Mouse (Mus musculus) telencephalon, adult 2 months (tissue): ENCODE results near the gene Anks6.

Experiments
- DNase-seq: peaks from one replicate; pipeline ENCODE4 v3.0.0-alpha.2; 2011; ENCODE audit warnings: low read depth, low spot score

The Anks6 gene

DNA sequence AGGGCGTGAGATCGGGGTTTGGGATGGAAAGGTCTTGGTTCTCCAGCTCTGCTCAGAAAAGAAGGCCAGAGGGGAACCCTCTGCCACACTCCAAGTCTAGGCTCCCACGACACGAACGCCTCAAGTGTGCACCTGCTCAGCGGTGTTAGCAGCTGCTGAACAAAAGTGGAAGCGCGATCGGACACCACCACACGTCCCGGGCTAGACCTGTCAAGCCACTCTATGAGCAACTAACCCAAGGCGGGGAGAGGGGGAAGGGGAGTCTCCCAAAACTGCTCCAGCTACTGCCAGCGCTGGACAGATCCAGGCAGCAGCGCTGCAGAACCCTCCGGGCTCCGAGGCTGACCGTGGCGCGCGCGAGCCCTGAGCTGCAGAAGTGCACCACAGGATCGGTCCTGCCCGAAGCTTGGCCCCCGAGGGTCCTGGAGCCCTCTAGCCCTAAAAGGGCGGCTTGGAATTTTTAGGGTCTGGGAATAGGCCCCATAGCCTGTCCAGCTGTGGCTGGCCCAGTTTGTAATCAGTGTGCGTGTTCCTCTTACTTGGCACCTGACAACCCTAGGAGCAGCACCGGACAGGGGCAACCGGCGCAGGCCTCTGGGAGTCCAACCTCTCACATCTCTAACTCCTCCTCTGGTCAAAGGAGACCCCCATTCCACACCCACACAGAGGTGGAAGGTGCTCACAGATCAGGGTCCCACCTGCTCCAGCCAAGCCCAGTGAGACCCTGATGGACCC, 66.8 kb downstream of the Anks6 start:
- DNase-seq: no peak

DNA sequence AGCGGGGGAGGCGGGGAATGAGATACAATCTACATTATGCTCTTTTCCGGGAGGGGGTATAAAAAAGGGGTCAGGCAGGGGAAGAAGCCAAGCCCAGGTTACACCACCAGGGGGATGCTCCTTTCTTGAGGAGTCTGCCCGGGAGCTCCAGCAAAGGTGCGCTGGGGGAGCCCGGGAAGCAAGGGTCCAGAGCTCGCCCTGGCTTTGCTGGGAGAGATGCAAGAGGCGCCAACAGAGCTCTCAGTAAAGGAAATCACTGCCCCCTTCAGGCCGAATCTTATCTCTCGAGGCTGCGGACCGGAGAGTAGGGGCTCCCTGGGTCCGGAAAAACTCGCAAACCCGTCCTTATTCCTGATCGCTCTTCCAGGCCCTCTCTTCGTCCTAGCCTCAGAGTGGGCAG, 67.4 kb downstream of the Anks6 start:
- DNase-seq: no peak

DNA sequence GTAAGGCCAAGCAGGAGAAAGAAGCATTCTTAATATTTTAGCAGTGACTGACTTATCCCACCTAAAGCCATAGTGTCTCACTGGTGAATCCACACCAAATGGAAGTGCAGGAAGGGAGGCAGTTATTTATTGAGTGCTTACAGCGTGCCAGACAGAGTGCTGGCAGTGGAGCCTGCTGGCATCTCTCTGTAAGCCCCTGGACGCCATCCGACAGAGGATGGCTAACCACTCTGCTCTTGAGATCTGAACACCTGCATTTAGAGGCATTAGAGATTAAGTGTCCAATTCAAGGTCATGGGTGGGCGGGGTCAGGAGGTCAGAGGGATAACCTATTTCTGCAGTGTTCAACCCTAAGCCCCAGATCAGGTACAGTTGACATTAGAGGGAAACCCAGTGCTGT, 68.4 kb downstream of the Anks6 start:
- DNase-seq: no peak

DNA sequence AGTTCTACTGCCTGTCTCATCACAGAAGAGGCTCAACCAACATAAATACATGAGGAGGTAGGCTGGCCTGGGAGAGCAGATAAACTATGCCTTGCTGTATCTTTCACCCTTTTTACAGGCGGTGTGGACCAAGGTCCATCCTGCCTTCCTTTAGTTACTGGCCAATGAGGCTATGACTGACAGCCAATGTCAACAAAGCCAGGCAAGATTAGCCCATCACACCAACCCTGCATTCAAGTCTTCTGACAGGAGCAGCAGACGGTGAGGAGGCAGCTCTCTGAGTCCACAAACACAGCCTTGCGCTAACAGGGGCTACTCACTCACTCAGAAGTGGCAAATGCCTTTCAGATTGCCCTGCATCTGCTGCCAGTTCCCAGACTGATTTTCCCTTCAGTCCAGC, 69.0 kb downstream of the Anks6 start:
- DNase-seq: no peak

DNA sequence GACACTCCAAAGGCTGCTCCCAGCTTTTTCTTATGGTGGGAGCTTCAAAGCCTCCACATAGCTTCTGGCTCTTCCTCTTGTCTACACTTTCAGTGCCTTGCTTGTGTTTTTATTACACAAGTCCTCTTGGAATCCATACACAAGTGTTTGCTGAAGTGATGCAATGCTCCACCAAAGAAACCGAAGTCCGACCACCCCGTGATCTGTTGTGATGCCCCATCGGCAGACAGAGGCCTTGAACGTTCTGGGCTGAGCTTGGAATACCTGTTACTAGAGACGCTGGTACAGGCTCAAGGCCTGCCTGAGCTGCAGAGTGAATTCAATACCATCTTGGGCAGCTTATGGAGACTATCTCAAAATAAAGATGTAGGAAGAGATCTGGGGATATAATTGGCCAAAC, 69.4 kb downstream of the Anks6 start:
- DNase-seq: no peak

DNA sequence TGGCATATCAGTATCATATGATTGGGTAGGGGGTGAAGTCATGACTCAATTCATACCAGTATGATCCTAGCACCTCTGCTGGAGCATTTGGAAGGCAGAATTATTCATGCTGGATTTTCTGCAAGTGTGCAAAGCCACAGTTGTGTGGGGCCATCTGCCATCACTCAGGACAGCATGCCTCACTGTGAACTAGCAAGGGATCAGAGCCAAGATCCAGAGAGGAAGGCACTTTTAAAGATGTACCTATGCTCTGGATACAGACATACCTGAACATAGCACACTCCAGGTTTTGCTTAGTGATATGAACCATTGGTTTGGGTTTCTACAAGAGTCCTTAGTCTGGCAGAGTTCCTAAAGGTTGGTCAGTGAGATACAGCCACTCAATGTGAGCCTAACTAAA, 71.2 kb downstream of the Anks6 start:
- DNase-seq: no peak

DNA sequence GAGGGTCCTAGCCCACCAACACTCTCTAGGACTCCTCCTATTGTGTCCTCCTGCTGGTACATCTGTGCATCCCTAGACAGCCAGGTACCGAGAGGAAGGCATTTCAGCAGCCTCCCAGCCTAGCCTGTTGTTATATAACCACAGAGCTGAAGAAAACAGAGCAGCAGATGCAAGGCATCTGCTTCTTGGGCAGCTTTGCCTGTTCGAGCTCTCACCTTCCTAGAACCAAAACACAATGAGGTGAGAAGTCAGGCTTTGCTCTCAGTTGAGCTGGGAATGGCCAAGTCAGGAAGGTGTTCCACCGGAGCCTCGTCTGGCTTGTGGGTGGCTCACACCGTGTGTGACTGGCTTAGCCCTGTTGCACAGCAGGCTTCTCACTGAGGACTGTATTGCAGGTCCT, 74.3 kb downstream of the Anks6 start:
- DNase-seq: no peak

DNA sequence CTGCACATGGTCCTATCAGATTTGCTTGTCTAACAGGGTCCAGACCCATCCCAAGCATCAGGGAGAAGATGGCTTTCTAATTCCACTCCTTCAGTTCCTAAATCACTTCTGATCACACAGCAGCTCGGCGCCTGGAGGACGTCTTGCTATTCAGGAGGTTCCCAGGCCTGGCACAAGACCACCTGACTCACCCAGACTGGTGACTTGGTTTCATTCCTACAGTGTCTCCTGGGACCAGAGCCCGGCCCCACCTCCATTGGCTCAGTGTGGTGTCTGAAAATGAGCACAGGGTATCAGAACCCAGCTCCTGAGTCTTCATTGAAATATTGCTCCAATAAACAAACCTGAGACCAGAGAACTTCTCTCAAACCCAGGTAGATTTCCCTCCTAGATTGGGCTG, 75.1 kb downstream of the Anks6 start:
- DNase-seq: no peak

DNA sequence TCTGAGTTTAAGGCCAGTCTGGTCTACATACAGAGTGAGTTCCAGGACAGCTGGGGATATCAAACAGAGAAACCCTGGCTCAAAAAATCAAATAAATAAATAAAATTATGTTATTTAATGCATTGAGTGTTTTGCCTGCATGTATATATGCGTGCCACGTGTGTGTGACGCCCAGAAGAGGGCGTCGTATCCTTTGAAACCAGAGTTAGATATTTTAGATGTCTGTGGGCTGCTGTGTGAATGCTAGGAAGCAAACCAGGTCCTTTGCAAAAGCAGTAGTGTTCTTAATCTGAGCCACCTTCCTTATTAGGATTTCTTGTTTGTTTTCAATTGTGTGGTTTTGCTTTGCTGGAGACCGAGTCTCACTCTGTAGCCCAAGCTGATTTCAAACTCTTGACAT, 78.9 kb downstream of the Anks6 start:
- no peak for DNase-seq

DNA sequence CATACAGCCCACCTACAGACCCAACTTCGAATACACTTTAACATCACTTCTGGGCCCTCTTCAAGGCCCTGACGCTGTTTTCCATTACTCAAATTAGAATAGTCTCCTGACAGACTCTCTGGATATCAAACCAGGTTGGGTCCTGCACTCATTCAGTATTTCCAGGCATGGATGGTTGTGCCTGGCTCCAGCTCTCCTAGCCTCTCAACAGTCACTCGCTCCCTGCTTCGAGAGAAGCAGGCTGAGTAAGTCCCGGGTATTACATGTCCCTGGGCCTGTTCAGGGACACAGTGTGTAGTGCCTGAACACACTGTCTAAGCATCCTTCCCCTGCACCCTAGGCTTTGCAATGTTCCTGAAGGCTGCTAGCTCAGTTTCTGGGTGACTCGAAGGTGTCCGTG, 80.1 kb downstream of the Anks6 start:
- DNase-seq: no peak

DNA sequence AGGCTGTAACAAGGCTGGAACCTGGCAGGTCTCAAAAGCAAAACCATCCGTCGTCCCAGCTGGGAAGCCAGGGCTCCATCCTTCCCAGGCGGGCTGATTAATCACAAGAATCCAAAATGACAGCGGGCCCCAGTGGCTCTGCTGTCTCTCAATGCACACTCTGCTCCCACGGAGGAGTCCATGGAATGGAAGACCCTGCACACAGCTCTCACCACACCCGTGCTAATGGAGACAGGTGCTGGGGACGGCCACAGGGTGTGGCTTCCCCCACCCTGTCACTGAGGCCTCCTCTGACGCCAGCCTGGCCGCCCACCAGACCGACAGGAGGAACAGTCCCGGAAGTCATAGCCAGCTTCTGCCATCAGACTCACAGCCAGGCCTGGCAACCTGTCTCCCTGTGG, 80.6 kb downstream of the Anks6 start:
- DNase-seq: no peak

DNA sequence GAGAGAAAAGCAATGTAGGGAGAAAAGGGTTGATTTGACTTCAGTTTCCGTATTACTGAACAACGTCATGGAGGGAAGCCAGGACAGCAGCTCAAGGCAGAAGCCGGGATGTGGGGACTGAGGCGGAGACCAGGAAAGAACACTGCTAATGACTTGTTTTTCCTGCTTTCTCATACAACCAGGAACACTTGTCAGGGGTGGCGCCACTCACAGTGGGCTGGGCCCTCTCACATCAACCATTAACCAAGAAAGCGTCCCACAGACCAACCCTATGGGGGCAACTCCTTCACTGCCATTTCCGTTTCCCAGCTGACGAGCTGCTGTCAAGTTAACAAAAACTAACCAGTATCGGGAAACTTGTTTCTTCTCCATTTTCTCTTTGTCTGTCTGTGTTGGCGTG, 83.9 kb downstream of the Anks6 start:
- DNase-seq: no peak

DNA sequence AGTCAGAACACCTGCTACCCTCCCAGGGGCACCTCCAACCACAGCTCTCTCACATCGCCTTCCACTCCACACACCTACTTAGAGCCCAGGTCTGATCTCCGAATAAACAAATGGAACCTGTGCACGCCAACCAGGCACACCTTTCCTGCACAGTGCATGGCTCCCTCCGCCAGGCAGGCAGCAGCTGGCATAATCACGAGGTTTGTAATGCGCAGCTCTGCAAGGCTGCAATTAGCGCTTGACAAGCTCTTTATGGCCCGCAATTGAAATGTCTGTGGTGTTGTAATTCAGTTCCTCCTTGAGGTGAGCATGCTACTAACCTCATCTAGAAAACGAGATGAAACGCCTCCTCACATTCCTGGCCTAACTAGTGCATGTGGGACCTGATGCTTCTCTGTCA, 89.2 kb downstream of the Anks6 start:
- DNase-seq: no peak

DNA sequence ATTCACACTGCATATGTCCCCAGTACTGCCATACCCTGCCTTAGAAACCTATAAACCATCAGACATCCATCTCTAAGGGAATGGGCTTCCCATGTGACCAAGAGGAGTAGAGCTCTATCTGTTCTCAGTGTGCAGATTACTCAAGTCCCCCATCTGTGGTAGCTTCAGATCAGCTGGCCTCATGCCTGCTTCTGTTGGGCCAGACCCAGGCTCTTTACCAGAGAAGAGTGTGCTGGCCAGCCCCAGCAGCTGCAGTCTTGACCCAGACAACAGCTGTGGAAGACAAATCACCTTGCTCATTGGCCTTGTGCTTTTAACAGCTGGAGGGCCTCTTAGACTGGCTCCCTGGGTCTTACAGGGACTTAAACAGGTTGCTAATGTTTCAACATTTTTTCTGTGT, 90.7 kb downstream of the Anks6 start:
- DNase-seq: no peak
